Mouse (Mus musculus) 3T3-L1 (cell line): ENCODE measurements around the gene Fndc9.
A peak's percentile ranks its signal among the peaks of the same experiment; 100 is the strongest.

Experiments
- DNase-seq: peaks from one replicate; pipeline ENCODE4 v3.0.0-alpha.2; 2015; ENCODE audit warnings: low read depth, low spot score

Fndc9 gene

GRCm38 (mm10) chr11:46235334-46235733 is at the start of gene Fndc9:
Fndc9 (plus strand) TSS chr11:46235531.
- DNase-seq, result no peak

- DNase-seq, result no peak
These were observed 47.0 kb upstream of the Fndc9 start for GRCm38 (mm10) chr11:46188283-46188682.

GRCm38 (mm10) chr11:46194175-46194574 is 41.2 kb upstream of the Fndc9 start:
- no peak for DNase-seq

- no peak for DNase-seq
These were observed 34.7 kb upstream of the Fndc9 start for GRCm38 (mm10) chr11:46200664-46201063.

- no peak for DNase-seq
These were observed 33.4 kb upstream of the Fndc9 start for GRCm38 (mm10) chr11:46201636-46202546.

- no peak for DNase-seq
These were observed 32.8 kb upstream of the Fndc9 start for GRCm38 (mm10) chr11:46202547-46202887.

- no peak for DNase-seq
These were observed 30.5 kb upstream of the Fndc9 start for GRCm38 (mm10) chr11:46204841-46205240.

- no peak for DNase-seq
These were observed 29.5 kb upstream of the Fndc9 start for GRCm38 (mm10) chr11:46205639-46206409.

GRCm38 (mm10) chr11:46209884-46210283 is 25.4 kb upstream of the Fndc9 start:
- DNase-seq, result no peak

- no peak for DNase-seq
These were observed 23.5 kb upstream of the Fndc9 start for GRCm38 (mm10) chr11:46211858-46212257.

GRCm38 (mm10) chr11:46213844-46214243 is 21.5 kb upstream of the Fndc9 start:
- DNase-seq, result no peak

- no peak for DNase-seq
These were observed 20.7 kb upstream of the Fndc9 start for GRCm38 (mm10) chr11:46214368-46215230.

GRCm38 (mm10) chr11:46215354-46215753 is 20.0 kb upstream of the Fndc9 start:
- peak; percentile 92 for DNase-seq

GRCm38 (mm10) chr11:46216669-46217068 is 18.7 kb upstream of the Fndc9 start:
- peak; percentile 65 for DNase-seq

- DNase-seq, result no peak
These were observed 17.6 kb upstream of the Fndc9 start for GRCm38 (mm10) chr11:46217686-46218085.

- no peak for DNase-seq
These were observed 16.7 kb upstream of the Fndc9 start for GRCm38 (mm10) chr11:46218584-46218983.

GRCm38 (mm10) chr11:46219380-46219779 is 16.0 kb upstream of the Fndc9 start:
- no peak for DNase-seq

- DNase-seq, result no peak
These were observed 15.1 kb upstream of the Fndc9 start for GRCm38 (mm10) chr11:46220211-46220610.

GRCm38 (mm10) chr11:46223575-46223974 is 11.8 kb upstream of the Fndc9 start:
- peak; percentile 13 for DNase-seq

- peak; percentile 46 for DNase-seq
These were observed 10.0 kb upstream of the Fndc9 start for GRCm38 (mm10) chr11:46225345-46225744.

GRCm38 (mm10) chr11:46230184-46230583 is 5.1 kb upstream of the Fndc9 start:
- DNase-seq, result no peak

GRCm38 (mm10) chr11:46232803-46233202 is 2.5 kb upstream of the Fndc9 start:
- DNase-seq, result no peak
